Mouse (Mus musculus) megakaryocyte-erythroid progenitor cell, adult 5-6 weeks (primary cell): ENCODE measurements around the gene Sgf29. TPM values are rescaled to one million over a fixed set of nuclear protein-coding genes. Genes with fewer than 3 reads are reported as not detected.
"Not testable (repeated sequence)": the region's sequence is repeated elsewhere in the genome, so short reads cannot be mapped to it uniquely, and the experiment has no call there.

Experiments
- ATAC-seq: replicated peaks from 2 replicates; pipeline ENCODE4 v1.8.0; 2016; ENCODE audit warnings: mild to moderate bottlenecking, inconsistent platforms; ENCODE audit not compliant: severe bottlenecking, poor library complexity, low FRiP score, low TSS enrichment
- total RNA-seq, 2 experiments: library from RNA; stranded (forward) in 1 of 2; stranded (reverse) in 1 of 2; fragments of 200-1000, 215-1000 nt in 1 of 2; fragments of >200 nt in 1 of 2; fragmentation: Nextera tagmentation in 1 of 2; gene quantifications; 2 replicates each; pipeline ENCODE4 v1.2.3; 2014 to 2017

The Sgf29 gene
- total RNA-seq, 2 experiments from 2014 or later: 51.0 to 125 TPM

DNA sequence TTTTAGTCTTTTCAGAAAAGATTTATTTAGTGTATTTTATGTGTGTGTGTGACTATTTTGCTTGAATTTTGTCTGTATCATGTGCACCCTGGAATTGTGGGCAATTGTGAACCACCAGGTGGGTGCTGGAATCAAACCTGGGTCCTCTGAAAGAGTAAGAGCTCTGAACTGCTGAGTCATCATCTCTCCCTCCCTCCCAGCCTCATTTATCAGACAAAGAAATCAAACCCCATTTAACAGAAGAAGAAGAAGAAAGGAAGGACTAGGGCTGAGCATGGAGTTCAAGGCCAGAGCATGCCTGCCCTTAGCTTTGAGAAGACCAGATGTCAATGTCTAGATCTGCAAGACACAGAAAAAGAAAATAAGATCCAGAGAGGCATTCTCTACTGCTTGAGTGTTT lies 13.7 kb upstream of the Sgf29 start:
- ATAC-seq: no peak

- peak; percentile 75; the same call in 1 of the 2 replicates for ATAC-seq
Observed at GRCm38 (mm10) chr7:126636733-126637520, 12.2 kb upstream of the Sgf29 start.

DNA sequence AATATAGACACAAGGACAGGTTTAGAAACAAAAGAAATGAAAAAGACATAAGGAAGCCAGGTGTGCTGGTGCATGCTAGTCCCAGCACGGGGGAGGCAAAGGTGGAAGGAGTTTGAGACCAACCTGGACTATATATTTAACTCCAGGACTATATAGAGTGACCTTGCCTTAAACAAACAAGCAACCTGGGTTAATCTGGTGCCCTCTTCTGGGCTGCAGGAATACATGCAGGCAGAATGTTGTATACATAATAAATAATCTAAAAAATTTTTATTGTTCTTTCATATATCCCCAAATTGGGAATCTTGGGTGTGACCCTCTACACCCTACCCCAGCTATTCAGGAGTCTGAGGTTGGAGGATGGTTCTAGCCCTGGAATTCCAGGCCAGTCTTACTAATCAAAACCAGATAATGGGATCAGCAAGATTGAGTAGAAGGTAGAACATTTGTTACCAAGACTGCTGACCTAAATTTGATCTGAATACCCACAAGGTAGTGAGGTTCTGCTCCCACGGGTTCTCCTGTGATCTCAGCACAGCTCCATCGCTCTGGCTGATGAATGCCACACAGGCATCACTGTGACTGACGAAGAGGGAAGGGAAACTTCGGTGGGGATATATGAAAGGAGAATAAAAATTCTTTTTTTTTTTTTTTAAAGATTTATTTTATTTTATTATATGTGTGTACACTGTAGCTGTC lies 6.4 kb upstream of the Sgf29 start:
- no peak for ATAC-seq

DNA sequence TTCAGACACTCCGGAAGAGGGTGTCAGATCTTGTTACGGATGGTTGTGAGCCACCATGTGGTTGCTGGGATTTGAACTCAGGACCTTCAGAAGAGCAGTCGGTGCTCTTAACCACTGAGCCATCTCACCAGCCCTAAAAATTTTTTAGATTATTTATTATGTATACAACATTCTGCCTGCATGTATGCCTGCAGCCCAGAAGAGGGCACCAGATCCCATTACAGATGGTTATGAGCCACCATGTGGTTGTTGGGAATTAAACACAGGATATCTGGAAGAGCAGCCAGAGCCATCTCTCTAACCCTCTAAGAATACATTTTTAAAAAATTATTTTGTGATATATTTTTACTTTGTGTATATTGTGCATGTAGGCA lies 5.9 kb upstream of the Sgf29 start:
- ATAC-seq: not testable (repeated sequence)

- ATAC-seq: no peak
Observed at GRCm38 (mm10) chr7:126644345-126644744, 4.8 kb upstream of the Sgf29 start.

DNA sequence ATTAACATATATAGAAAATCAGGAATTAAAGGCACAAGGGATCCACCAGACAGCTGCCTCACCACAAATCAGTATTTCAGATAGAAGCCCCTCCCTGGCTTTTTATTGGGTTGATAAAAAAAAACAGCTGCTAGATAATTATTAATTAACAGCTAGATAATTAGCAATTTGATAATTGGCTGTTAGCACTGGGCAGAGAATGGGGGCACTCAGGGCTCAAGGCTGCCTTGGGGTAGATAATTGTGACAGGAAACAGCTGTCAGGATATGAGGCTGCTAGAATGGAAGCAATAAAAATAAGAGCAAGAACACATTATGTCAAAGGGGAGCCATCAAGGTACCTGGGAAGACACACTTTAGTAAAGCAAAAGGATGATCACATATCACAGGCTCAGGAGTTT lies 4.2 kb upstream of the Sgf29 start:
- no peak for ATAC-seq

GRCm38 (mm10) chr7:126645708-126646107 lies 3.4 kb upstream of the Sgf29 start:
- no peak for ATAC-seq

- no peak for ATAC-seq
Observed at GRCm38 (mm10) chr7:126648486-126648885, 623 bp upstream of the Sgf29 start.

- 0 out of 2 replicates have a peak, but pooled peaks have one; percentile 15 for ATAC-seq
Observed at GRCm38 (mm10) chr7:126650852-126651251, 1.7 kb downstream of the Sgf29 start.

GRCm38 (mm10) chr7:126653991-126654390 lies 4.9 kb downstream of the Sgf29 start:
- ATAC-seq: no peak

GRCm38 (mm10) chr7:126655695-126656094 lies 6.6 kb downstream of the Sgf29 start:
- no peak for ATAC-seq

DNA sequence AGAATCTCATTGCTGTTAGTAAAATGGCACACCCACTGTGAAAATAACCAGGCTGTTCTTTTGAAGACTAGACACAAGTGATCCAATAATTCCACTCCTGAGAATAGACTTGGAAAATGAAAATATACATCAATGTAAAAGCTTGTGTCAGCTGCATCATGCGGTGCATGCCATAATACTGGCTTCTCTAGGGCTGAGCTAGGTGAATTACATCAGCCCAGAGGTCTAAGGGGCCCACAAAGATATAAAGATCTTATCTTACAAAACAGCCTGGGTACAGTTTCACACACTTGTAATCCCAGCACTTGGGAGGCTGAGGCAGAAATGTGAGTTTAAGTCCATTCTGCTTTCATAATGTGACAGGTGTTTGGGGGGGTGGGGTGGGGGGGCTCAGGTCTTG lies 8.4 kb downstream of the Sgf29 start:
- no peak for ATAC-seq

DNA sequence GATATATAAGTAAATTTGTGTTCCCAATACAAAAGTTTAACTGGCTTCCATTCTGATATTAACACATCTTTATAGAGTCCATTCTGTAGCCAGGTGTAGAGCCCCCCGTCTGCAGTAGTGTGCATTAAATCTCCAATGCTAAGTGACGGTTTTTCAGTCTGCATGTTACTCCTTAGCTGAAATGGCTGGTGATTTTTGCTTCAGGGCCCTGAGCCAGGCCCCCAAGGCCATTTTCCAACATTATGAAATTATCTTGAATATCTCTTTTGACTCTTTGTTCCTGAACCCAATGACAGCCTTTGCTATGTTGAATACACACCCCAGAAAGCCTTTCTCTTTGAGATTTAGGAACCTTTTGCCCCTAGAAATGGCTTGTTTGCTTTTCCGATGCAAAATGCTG lies 10.7 kb downstream of the Sgf29 start:
- no peak for ATAC-seq

DNA sequence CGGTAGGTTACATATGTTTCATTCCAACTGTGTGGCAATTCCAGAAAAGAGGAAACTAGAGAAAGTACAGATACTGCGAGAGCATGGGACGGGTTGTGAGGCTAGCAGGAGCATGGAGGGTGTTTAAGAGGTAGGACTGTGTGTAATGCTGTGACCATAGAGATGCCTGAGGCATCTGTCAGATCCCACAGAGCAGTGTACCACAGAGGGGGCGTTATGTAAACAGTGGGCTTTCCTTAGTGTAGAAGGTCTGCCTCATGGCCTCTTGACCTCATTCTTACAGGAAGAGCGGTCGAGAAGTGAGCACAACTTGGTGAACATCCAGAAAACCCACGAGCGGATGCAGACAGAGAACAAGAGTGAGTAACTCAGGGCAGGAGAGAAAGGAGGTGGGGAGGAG lies 14.5 kb downstream of the Sgf29 start:
- ATAC-seq: no peak

GRCm38 (mm10) chr7:126665269-126665668 lies 16.2 kb downstream of the Sgf29 start:
- no peak for ATAC-seq

DNA sequence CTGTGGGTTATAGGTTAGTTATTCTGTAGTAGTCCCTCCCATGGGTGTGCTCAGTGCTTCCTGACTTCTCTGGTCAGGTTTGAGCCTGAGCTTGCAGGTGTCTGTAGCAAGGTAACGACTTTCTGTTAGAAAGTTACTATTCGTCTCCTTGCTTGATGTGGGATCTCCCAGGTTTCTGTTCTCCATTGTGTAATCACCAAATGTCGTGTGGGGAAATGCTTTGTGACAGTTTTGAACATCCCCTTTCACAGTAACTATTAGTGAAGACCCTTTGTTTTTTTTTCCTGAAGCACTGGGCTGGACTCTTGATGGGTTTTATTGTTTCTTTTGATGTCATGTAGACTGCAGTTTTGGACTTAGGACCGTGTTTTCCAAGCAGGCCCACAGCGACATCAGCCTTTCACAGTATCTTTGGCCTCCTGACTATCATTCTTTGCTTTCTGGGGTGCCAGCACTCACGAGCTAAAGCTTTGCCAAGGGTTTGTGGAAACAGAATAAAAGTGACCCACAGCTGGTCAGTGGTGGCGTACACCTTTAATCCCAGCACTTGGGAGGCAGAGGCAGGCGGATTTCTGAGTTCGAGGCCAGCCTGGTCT lies 18.5 kb downstream of the Sgf29 start:
- ATAC-seq: no peak

GRCm38 (mm10) chr7:126668452-126668851 lies 19.3 kb downstream of the Sgf29 start:
- no peak for ATAC-seq

DNA sequence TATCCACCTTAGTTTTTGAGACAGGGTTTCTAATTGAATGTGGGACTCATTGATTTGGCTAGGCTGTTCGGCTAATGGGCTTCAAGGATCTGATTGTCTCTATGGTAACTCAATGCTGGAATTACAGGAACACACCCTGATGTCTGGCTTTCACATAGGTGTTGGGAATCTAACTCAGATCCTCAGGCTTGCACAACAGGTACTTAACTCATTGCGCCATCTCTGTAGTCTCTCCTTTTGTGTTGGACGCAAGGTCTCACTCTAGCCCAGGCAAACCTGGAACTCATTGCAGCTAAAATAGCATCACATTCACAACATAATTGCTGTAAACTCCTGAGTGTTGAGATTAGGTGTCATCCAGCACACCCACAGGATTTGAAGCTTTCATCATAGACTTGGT lies 21.0 kb downstream of the Sgf29 start:
- no peak for ATAC-seq

DNA sequence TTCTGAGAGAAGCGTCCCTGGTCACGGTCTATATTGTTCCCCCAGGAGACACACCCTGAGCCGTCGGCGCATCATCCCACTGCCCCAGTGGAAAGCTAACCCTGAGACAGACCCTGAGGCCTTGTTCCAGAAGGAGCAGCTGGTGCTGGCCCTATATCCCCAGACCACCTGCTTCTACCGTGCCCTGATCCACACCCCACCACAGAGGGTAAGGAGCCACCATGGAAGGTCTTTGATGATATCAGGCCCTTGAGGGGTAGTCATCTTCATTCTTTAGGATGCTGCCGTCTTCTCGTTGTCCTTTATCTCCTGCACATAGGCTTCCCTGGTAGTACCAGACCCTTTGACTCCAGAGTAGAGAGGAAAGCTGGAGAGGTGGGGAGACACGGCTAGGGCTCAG lies 23.0 kb downstream of the Sgf29 start:
- no peak for ATAC-seq

DNA sequence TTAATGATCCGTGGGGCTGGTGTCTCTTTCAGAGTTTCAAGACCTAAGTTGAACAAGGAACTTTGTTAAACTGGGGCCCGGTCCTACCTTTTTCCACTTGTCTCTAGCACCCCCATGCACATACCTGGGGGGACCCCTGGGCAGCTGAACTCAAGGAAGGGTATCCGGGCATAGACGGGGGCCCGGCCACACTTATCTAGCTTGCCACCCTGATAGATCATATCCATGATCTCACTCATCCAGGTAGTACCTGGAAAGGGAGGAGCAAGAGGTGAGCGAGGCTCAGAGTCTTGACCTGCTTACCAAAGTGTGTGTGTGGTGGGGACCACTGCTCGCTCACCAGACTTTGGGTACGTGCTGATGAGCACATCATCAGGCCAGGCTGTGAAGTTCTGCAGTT lies 26.0 kb downstream of the Sgf29 start:
- ATAC-seq: no peak

DNA sequence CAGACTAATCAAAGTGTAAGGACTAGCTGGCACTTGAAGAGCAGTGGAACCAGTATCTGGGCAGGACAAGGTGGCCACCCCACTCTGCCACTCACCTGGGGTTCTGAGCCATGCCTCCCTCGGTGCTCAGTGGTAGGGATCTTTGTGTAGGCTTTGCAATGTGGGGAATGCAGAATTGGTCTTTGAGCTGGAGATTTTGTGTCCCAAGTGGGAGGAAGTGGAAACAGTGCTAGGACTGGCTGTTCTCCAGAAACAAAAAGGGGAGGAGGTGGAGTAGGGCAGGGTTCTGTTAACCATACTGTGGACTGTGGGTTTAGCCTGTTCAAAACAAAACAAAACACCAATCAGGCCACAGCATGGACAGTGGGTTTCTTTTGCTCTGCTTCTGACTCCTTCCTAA lies 27.1 kb downstream of the Sgf29 start, which contains the start of gene Sult1a1:
Sult1a1 (minus strand) TSS at position 226 of the 400 bp plus-strand sequence.
- ATAC-seq: no peak
